Mouse (Mus musculus) heart, adult 9 months (tissue): Measurements from ENCODE around the gene Zfp106.

Experiments used
- DNase-seq, 2 experiments: peaks; one replicate each; pipeline ENCODE4 v3.0.0; 2022; ENCODE audit warnings: low spot score in 2 of 2

Gene Zfp106

DNA sequence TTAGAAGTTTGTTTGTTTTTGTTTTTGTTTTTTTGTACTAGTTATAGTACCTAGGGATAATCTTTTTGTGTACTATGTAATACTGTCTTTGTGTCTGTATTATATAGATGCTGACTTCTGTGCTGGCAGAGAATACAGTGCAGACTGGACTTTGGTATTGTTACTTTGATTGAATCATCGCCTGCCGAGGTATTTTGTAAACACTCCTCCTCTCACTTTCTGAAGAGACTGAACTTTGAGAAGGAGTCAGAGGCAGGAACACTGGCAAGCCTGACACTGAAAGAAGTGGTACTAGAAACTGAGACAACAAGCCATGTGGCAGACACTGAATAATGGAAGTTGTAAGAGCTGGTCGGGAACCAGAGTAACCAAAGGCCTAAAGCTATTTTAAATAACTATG is 6.8 kb downstream of the Zfp106 start:
- no peak for DNase-seq

DNA sequence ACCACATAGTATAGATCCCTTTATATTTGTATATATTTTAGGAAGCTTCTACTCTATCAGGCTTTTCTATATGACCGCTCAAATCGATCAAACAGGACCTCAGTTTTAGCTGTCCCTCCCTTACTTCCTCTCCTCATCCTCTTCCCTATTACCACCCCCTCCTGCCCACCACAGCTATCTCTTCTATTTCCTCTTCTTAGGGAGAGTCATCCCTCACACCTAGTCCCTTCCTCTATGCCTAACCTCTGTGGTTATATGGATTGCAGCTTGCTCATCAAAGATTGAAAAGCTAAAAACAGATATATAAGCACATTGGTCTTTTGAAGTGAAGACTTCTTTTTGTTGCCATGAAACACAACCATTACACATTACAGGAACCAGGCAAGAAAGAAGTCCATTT is 18.9 kb downstream of the Zfp106 start:
- DNase-seq, result no peak

DNA sequence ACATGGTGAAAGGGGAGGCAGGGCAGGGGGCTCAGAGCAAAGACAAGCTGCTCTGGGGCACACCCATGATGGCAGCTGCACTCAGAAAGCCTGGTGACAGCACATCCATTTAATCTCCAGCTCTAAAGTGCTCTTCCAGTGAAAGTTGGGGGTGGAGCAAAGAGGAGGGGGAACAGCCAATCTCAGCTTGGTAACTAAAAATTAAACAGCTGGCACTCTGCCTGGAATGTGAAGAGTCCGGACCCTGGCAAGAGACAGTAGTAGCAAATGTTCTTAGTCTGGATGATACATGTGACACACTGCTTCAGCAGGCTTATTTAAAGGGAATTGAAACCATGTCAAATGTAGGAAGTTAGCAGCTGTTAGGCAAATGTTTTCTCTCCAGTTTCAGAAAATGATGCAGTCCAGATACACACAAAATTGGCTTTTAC is 23.9 kb downstream of the Zfp106 start:
- peak; percentile 94 to 96 for DNase-seq

DNA sequence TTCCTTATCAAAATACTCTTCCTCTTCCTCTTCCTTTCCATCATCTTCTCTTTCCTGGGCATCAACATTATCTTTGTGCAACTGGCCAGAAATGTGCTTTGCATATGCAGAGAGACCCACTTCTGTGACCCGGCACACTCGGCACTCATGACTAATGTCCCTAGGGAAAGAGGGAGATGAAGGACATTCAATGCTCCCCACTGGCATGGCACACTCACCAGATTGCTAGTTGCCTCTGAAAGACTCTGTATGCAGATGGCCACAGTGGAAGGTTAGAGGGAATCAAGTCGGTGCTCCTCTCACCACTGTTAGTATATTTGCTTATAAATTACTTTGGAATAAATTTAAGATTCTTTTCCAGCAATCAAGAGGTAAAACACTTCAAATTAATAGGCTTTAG is 24.3 kb downstream of the Zfp106 start:
- DNase-seq, result peak; percentile 22 to 39

DNA sequence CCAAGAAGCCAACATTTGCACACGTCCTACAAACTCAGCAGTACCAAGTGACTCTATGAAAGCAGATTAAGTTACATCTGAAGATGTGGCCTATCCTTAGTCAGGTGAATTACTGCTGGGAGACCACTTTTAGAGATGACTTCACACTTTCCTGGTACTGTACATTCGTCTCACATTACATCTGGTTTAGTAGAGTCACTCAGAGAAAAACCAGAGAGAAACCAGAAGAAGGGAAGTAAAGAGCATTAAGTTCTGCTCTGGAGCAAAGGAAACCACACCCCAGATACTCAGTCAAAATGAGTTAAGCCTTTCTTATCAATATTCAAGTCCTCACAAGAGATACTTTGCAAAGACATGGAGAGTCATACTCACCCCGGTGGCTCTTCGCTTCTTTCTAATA is 32.4 kb downstream of the Zfp106 start:
- no peak for DNase-seq

DNA sequence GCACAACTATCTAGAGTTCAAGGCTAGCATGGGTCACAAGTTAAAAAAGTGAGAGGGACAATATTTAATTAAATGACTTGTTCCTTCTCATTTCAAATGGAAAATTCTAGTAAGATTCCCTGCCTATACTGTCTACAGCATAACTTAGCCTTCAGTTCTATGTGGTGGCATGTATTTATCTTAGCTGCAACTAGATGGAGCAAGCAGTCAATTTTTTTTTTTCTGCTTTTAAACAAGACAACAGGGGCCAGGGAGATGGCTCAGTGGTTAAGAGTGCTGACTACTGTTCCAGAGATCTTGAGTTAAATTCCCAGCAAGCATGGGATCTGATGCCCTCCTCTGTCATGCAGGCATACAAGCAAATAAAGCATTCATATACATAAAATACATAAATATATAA is 34.1 kb downstream of the Zfp106 start:
- DNase-seq, result no peak

DNA sequence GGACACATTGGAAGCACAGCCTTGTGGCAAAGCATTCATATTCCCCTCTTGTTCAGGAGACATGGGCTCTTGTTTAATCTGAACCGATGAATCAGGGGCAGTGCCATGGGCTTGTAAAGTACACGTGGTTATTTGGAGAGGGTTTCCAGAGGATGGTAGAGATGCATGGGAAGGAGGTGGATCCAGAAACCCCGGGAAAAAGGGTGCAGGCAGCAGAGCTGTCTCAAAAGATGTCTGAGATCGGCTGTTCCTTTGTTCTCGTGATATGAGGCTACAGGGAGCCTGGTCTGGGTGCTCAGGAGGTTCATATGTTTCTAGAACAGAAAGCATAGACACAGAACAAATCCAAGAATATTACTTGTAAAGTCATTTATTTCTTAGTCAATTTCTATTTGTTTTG is 36.9 kb downstream of the Zfp106 start:
- no peak for DNase-seq

DNA sequence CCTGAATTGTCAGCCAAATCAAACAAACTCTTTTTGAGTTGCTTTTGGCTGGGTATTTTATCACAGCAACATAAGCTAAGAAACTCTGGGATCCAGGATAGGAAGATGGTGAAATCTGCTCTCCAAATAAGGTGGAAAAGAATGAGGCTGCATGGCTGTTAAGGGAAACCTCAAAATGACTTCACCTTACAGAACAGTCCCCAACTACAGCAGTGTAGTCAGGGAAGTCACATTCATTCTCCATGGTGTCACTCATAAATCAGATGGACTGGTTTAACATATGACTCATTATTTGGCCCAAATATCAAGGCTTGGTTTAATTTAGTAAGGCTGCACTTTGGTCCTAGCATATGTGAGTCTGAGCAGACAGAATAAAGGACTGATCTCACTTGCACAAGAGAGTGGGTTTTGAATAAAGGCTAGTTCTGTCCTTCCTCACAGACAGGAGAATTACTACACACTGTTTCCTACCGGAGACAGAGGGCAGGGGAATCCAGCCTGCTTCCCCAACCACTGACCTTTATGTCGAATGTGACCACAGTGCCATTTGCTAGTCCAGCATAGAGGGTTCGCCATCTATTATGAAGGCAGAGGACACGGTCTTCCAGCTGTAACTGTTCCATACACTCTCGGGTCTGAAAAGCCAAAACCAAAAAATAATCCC is 45.0 kb downstream of the Zfp106 start:
- no peak for DNase-seq

DNA sequence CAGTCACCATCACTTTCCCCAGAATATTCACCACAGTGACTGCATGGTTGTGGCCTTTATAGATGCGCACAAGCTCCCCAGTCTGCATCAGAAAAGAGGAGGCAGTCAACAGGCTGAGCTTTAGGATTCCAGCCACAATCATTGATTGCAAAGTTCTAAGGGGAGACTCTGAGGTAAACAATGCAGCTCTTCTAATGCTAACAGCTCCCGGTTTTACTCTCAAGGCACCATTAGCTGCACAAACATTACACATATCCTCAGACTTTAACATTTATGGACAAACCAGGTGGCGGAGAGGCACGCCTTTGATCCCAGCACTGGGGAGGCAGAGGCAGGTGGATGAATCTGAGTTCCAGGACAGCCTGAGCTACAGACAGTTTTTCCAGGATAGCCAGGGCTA is 49.5 kb downstream of the Zfp106 start:
- DNase-seq, result no peak

DNA sequence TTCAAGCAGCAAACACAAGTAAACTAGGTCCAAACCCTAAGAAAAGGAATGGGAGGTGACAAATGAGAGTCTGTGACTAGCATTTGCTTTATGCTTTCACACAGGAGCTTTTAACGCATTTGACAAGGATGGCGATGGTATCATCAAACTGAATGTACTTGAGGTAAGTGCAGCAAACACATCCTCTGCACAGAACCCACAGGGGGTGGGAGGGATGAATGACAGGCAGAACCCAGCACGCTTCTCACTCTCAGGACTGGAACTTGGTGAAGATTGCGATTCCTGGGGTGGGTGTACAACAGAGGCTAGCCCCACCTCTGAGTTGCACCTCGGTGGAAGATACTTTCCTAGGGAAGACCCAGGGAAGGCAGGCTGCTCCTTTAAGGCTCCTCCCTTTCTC is 59.7 kb downstream of the Zfp106 start:
- DNase-seq, result no peak

DNA sequence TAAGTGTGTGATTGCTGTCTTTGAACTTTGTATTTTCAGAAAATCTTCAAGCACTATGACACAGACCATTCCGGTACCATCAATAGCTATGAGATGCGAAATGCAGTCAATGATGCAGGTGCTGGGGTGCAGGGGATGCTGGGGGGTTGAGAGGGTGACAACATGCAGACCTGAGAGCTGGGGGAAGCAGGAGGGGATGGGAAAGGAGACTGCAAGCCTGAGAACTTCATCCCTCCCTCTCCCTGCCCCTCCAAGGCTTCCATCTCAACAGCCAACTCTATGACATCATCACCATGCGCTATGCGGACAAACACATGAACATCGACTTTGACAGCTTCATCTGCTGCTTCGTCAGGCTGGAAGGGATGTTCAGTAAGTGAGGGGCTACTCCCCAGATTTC is 60.5 kb downstream of the Zfp106 start:
- no peak for DNase-seq

DNA sequence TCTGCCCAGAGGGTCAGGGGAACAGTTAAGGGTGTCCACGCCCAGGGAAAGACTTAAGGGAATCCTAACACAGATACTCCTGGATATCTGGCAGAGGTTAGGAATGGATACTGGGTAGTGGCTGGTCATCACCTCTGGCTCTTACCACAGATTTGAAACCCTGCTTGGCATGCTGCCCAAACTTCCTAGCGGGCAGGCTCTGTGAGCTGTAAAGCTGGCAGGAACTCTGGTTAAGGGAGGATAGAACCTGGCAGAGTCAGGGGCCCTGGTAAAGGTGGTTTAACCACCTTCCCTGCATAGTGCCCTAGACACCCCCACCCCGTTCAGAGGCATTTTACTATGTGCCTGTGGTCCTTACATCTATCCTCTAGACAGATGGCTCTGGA is 61.0 kb downstream of the Zfp106 start:
- DNase-seq, result no peak

DNA sequence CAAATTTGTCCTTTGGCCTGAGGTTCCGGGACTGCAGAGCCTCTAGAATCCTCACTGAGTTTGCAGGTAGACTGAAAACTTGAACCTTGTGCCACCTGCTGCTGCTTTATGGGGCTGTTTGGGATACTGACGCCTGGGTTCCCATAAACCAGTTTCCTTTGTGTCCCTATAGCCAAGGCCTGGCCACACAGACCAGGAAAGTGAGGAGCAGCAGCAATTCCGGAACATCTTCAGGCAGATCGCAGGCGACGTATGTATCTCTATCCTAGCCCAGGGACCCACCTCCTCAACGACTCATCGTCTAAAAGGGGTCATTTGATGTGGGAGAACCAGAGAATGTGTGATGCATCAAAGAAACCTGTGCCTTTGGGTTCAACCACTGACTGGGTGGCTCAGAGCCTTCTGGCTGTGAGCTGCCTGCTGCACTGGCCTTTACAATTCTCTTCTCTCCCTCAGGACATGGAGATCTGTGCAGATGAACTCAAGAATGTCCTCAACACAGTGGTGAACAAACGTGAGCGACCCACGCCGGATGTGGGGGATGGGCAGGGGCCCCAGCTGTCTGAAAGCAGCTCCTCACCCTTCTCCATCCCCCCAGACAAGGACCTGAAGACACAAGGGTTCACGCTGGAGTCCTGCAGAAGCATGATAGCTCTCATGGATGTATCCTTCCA is 61.6 kb downstream of the Zfp106 start:
- DNase-seq, result no peak

DNA sequence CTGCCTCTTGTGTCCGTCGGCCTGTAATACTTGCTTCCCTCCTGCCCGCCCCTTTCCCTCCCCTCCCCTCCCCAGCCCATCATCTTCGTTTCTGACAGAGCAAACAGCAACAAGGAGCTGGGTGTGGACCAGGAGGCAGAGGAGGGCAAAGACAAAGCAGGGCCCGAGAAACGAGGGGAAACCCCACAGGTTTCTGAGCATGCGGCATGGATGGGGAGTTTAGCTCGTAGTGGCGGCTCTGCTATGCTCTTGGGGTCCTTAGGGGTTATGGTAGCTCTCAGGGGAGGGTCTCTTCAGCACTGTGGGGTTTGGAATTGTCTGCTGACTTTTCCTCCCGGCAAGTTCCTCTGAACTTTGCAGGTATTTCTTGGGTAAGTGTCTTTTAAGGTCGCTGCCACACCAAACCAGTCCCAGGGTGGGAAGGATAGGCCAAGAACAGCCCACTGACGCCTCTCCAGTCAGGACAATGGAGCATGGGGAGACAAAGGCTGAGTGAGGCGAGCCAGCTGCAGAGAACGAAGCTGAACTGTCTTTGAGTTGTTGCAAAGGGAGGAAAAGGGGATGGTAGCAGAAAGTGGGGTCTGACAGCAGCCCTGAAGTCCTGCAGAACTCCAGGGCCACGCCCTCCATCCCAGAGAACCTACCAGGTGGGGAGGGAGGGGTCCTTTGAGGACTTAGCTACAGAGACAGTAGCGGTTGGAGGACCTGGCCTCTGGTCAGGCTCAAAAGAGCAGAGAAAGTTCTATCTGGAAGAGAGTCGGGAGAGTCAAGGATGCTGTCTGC is 62.3 kb downstream of the Zfp106 start:
- DNase-seq, result no peak

DNA sequence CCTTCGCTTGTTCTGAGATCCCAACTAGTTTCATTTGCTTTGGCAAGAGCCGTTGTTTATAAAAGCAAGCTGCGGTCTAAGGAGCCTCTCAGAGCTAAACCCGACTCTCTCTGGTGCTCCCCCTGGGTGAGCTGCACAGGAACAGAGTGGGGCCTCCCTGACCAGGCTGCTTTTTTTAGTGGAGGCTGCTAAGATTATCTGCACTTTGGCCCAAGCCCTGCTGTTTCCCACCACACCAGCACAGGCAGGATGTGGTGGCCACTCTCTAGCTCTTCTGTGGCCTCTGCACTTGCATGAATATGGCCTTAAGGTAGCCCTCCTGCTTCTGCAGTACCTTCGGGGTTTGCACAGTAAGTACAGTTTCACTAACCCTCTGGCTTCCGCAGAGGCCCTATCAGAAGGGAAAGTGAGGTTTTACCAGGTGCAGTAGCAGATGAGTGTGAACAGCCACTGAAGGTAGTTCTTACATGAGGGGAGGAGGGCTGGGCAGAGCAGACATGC is 63.6 kb downstream of the Zfp106 start:
- DNase-seq, result no peak

DNA sequence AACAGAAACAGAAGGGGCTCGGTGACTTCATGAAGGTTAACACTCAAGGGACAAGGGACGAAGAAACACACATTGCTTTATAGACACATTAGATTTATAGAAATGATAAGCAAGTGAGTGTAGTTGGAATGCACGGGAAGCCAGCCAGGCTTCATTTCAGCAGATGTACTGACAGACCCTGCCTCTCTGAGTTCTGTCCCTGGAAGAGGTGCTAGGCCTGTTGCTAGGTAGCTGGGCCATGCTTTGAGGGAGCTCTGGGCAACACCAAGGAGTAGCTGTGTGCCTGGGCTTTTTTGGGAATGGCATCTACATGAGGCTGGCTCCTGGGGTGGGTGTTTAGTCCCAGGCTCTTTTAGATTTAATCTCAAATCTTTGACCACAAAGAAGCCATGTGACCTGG is 67.1 kb downstream of the Zfp106 start:
- DNase-seq, result no peak

DNA sequence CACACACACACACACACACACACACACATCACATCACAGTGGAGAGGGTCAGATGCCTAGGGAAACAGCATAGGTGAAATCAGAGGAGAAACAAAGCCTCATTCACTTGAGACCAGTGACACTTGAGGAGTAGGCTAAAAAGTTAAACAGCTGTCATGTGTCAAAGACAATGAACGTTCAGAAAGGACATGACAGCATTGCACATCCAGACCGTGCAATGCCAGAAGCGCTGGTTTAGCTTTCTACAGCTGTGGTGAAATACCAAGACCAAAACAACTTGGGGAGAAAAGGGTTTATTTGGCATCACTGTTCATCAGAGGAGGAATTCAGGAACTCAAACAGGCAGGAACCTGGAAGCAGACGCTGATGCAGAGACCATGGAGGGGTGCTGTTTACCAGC is 70.4 kb downstream of the Zfp106 start:
- no peak for DNase-seq

DNA sequence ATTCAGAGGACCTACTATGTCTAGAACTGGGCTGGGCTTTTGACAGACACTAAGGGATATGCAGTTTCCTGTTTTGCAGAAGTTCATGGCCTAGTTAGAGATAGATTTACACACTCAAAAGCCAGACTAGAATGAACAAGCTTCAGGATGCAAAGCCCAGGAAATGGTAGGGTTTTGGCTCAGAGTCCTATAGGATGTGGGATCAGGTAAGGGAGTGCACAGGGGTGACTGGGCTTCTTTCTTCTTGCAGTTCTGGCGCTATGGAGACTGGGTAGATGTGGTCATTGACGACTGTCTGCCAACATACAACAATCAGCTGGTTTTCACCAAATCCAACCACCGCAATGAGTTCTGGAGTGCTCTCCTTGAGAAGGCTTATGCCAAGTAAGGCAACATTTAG is 79.4 kb downstream of the Zfp106 start:
- DNase-seq, result no peak

DNA sequence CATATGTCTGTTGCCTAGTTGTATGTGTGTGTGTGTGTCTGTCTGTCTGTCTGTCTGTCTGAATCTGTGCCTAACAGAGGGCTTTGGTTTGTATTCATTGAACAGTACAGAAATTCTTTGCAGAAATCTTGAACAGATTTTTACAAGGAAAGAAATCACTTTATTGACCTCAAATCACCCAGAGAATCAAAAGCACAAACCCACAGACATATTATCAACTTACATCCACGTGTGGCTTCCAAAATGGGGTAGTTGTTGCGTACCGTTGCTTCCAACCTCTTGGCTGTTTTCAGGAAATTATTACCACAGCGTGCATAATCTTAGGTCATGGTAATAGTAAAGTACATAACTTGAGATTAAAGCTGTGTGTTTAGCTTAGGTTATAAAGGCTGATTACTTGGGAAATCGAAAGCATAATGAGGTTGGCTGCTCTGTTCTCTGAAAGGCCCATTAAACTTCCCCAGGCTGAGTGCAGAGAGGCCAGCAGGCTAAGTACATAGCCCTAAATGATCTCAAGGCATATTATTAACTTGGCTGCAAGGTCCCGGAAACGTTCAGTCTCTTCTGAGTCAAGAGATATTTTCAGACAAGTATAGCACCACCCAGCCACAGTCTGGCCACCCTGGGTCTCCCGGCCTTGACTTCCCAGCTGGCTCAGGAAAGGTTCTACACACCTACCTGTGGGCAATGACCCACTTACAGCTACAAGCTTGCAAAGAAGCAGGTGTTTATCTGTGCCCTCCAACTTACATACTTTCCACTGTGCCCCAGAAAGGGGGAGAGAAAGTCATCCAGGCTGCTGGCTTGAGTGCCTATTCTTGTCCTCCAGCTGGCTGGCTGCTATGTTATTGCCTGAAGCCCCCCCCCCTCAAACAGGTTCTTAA is 80.9 kb downstream of the Zfp106 start:
- DNase-seq, result peak; percentile 21

DNA sequence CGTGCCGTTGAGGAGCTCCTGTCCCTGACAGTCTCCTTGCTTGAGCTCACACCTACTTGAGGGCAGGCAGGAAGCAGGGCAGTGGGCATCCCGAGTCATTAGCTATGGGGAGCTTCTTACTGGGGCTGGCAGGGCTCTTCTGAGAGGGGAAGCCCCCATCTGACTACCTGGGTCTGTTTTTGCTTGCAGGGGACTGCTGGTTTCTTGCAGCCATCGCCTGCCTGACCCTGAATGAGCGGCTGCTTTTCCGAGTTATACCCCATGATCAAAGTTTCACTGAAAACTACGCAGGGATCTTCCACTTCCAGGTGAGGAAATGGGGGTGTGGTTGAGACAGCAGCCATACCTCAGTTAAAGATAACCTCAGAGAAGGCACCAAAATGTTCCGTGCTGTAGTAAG is 81.7 kb downstream of the Zfp106 start:
- DNase-seq, result no peak

DNA sequence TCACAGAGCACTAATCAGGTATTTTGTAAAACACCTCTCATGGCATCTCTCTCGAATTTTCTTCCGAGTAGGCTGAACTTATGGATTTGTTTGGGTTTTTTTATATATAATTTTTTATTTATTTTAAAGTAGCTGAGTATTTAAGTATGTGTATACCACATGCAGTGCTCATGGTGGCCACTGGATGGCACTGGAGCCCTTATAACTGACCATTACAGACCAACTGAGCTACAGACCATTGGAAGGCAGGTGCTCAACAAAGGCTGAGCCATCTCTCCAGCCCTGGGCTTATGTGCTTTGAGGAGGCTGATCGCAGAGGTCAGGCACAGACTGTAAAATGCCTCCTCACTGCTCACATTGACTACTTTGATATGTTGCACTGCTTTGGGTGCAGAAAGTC is 85.0 kb downstream of the Zfp106 start:
- DNase-seq, result peak; percentile 28 to 60
